Mouse (Mus musculus) cerebellum, adult 9-11 months (tissue): Measurements from ENCODE around the gene B3gnt9.
"Not testable (repeated sequence)": the region's sequence is repeated elsewhere in the genome, so short reads cannot be mapped to it uniquely, and the experiment has no call there.

Source experiments
- DNase-seq: peaks from one replicate; pipeline ENCODE4 v3.0.0; 2022

Gene B3gnt9

GRCm38 (mm10) chr8:105258911-105259720 is 4.2 kb upstream of the B3gnt9 start:
- peak; percentile 46 for DNase-seq

GRCm38 (mm10) chr8:105257318-105258114 is 2.6 kb upstream of the B3gnt9 start:
- no peak for DNase-seq

- peak; percentile 79 for DNase-seq
Measured at GRCm38 (mm10) chr8:105254152-105254965, 594 bp downstream of the B3gnt9 start.

- DNase-seq: no peak
Measured at GRCm38 (mm10) chr8:105253766-105254151, 1.2 kb downstream of the B3gnt9 start.

- no peak for DNase-seq
Measured at GRCm38 (mm10) chr8:105252680-105253537, 2.0 kb downstream of the B3gnt9 start.

GRCm38 (mm10) chr8:105251954-105252353 is 3.0 kb downstream of the B3gnt9 start:
- DNase-seq: no peak

GRCm38 (mm10) chr8:105241016-105241415 is 13.9 kb downstream of the B3gnt9 start:
- DNase-seq: no peak

GRCm38 (mm10) chr8:105237442-105238142 is 17.4 kb downstream of the B3gnt9 start:
- DNase-seq: no peak

GRCm38 (mm10) chr8:105235206-105235605 is 19.7 kb downstream of the B3gnt9 start:
- DNase-seq: no peak

GRCm38 (mm10) chr8:105233126-105233935 is 21.6 kb downstream of the B3gnt9 start:
- DNase-seq: no peak

GRCm38 (mm10) chr8:105232321-105232693 is 22.6 kb downstream of the B3gnt9 start:
- DNase-seq: not testable (repeated sequence)

GRCm38 (mm10) chr8:105231503-105232320 is 23.2 kb downstream of the B3gnt9 start:
- DNase-seq: no peak

- DNase-seq: no peak
Measured at GRCm38 (mm10) chr8:105225917-105226316, 29.0 kb downstream of the B3gnt9 start.

- no peak for DNase-seq
Measured at GRCm38 (mm10) chr8:105225272-105225593, 29.7 kb downstream of the B3gnt9 start.

GRCm38 (mm10) chr8:105224413-105225271 is 30.3 kb downstream of the B3gnt9 start, which contains the start of gene D230025D16Rik:
TSS of gene D230025D16Rik (plus strand) at chr8:105225145.
- DNase-seq: peak; percentile 93

- DNase-seq: peak; percentile 9
Measured at GRCm38 (mm10) chr8:105223850-105224249, 31.1 kb downstream of the B3gnt9 start.

GRCm38 (mm10) chr8:105217926-105218522 is 36.9 kb downstream of the B3gnt9 start:
- DNase-seq: no peak

- DNase-seq: no peak
Measured at GRCm38 (mm10) chr8:105214104-105214503, 40.8 kb downstream of the B3gnt9 start.
